Mouse (Mus musculus): ENCODE measurements around the gene Sh3kbp1.

DNA sequence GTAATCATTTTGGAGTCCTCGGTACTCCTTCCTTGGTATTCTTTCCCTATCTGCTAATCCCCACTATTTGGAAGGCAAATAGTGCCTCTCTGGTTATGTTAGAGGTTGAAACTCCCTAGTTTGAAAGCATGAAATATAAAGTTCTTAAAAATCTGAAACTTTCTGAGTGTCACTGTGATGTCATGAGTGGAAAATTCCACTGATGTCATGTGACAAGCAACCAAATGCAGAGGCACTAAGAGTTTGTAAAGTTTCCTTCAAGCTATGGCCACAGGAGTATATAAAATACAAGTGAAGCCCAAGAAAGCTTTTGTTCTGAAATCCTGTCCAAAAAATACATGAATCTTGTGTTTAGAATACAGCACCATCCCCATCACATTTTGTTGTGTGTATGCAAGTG lies 94.3 kb downstream of the Sh3kbp1 start:
- TF ChIP-seq ZC3H11A (IDR thresholded peaks at IDR 0.05; ENCODE audit: low read depth, low read length) (no peak), CTCF (conservative IDR thresholded peaks at IDR 0.05 in 1 of 2, IDR thresholded peaks at IDR 0.05 in 1 of 2; ENCODE audit: low read depth in 2 of 2, low read length in 2 of 2) (no peak), POLR2A (IDR thresholded peaks at IDR 0.05; ENCODE audit: low read depth, low read length) (no peak)
